Mouse (Mus musculus) cerebellum, postnatal 10 days (tissue): ENCODE data around the gene Mtmr2.
"Not testable (repeated sequence)": the region's sequence is repeated elsewhere in the genome, so short reads cannot be mapped to it uniquely, and the experiment has no call there.

ENCODE experiments used
- DNase-seq, 2 experiments: peaks; one replicate each; pipeline ENCODE4 v3.0.0; 2021; ENCODE audit warnings: mixed read lengths in 2 of 2

Gene Mtmr2

GRCm38 (mm10) chr9:13748404-13748797 is at the start of gene Mtmr2:
Gene Mtmr2 (plus strand): TSS chr9:13748410.
- peak in 1 of 2 experiments; percentile 15 for DNase-seq

- DNase-seq = no peak
These were observed 49.0 kb upstream of the Mtmr2 start for GRCm38 (mm10) chr9:13699061-13699780.

GRCm38 (mm10) chr9:13699781-13700116 is 48.5 kb upstream of the Mtmr2 start:
- no peak for DNase-seq

- DNase-seq = no peak
These were observed 46.4 kb upstream of the Mtmr2 start for GRCm38 (mm10) chr9:13701773-13702172.

- no peak for DNase-seq
These were observed 45.1 kb upstream of the Mtmr2 start for GRCm38 (mm10) chr9:13703100-13703499.

- DNase-seq = no peak
These were observed 43.3 kb upstream of the Mtmr2 start for GRCm38 (mm10) chr9:13704917-13705316.

GRCm38 (mm10) chr9:13707066-13707555 is 41.1 kb upstream of the Mtmr2 start:
- no peak for DNase-seq

- no peak for DNase-seq
These were observed 38.8 kb upstream of the Mtmr2 start for GRCm38 (mm10) chr9:13709436-13709835.

GRCm38 (mm10) chr9:13715891-13716290 is 32.3 kb upstream of the Mtmr2 start:
- not testable (repeated sequence) for DNase-seq

GRCm38 (mm10) chr9:13716316-13717099 is 31.7 kb upstream of the Mtmr2 start:
- DNase-seq = peak; percentile 89 to 93

GRCm38 (mm10) chr9:13748798-13749674 is 826 bp downstream of the Mtmr2 start:
- DNase-seq = peak; percentile 98 to 99

GRCm38 (mm10) chr9:13749675-13749998 is 1.4 kb downstream of the Mtmr2 start:
- DNase-seq = no peak

GRCm38 (mm10) chr9:13752543-13752942 is 4.3 kb downstream of the Mtmr2 start:
- peak in 1 of 2 experiments; percentile 9 for DNase-seq

GRCm38 (mm10) chr9:13760430-13760829 is 12.2 kb downstream of the Mtmr2 start:
- no peak for DNase-seq

GRCm38 (mm10) chr9:13765624-13766023 is 17.4 kb downstream of the Mtmr2 start:
- DNase-seq = no peak

- no peak for DNase-seq
These were observed 18.4 kb downstream of the Mtmr2 start for GRCm38 (mm10) chr9:13766570-13766969.

- no peak for DNase-seq
These were observed 26.5 kb downstream of the Mtmr2 start for GRCm38 (mm10) chr9:13774732-13775131.

- no peak for DNase-seq
These were observed 33.8 kb downstream of the Mtmr2 start for GRCm38 (mm10) chr9:13781985-13782384.

GRCm38 (mm10) chr9:13790864-13791263 is 42.7 kb downstream of the Mtmr2 start:
- not testable (repeated sequence) for DNase-seq

GRCm38 (mm10) chr9:13794302-13794701 is 46.1 kb downstream of the Mtmr2 start:
- DNase-seq = no peak

GRCm38 (mm10) chr9:13794756-13795155 is 46.5 kb downstream of the Mtmr2 start:
- DNase-seq = no peak

- DNase-seq = no peak
These were observed 56.3 kb downstream of the Mtmr2 start for GRCm38 (mm10) chr9:13804480-13804879.

GRCm38 (mm10) chr9:13806854-13807253 is 58.6 kb downstream of the Mtmr2 start:
- no peak for DNase-seq
